Mouse (Mus musculus) kidney, postnatal 4 days (tissue): ENCODE results near the gene Leng1.
"Not testable (repeated sequence)": the region's sequence is repeated elsewhere in the genome, so short reads cannot be mapped to it uniquely, and the experiment has no call there.

Experiments used
- DNase-seq, 2 experiments: peaks; one replicate each; pipeline ENCODE4 v3.0.0; 2021; ENCODE audit warnings: mixed read lengths in 2 of 2

Gene Leng1

GRCm38 (mm10) chr7:3665215-3666114, at the start of gene Leng1:
Gene Leng1, minus strand, starts transcription at chr7:3665840.
- peak; percentile 95 to 97 for DNase-seq

DNA sequence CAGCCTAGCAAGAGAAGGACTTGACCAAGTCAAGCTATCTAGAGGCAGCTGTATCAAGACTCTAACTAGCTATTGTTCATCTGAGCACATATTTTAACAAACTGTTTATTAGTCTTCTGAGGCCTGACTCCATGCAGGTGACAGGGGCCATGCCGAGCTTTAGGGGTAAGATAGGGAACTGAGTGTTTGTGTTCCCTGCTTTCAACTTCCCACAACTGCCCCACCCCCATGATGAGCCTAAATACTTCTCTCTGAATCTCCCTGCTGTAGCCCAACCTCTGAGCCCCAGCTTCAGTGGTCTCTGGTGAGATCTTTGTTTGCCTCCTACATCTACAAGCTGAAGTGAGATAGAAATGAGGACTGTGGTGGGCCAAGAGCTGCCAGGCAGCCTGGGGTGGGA, 49.6 kb upstream of the Leng1 start:
- peak in 1 of 2 experiments; percentile 5 for DNase-seq

GRCm38 (mm10) chr7:3712264-3712942, 46.8 kb upstream of the Leng1 start:
- DNase-seq: peak in 1 of 2 experiments; percentile 7

- DNase-seq: no peak
Observed at GRCm38 (mm10) chr7:3709000-3709399, 43.4 kb upstream of the Leng1 start.

DNA sequence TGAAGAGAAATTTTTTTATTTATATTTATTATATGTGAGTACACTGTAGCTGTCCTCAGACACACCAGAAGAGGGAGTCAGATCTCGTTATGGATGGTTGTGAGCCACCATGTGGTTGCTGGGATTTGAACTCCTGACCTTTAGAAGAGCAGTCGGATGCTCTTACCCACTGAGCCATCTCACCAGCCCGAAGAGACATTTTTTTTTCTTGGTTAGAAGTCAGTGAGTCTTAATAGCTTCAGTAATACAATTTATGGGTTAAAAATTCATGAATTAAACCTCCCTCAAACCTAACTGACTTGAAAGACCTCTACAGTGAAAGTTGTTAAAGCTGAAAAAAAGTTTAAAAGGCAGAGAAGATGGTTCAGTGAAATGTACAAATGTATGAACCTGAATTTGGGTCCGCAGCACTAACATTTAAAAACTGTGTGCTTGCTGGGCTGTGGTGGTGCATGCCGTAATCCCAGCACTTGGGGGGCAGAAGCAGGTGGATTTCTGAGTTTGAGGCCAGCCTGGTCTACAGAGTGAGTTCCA, 42.9 kb upstream of the Leng1 start:
- DNase-seq: not testable (repeated sequence)

GRCm38 (mm10) chr7:3707568-3708413, 42.2 kb upstream of the Leng1 start:
- no peak for DNase-seq

DNA sequence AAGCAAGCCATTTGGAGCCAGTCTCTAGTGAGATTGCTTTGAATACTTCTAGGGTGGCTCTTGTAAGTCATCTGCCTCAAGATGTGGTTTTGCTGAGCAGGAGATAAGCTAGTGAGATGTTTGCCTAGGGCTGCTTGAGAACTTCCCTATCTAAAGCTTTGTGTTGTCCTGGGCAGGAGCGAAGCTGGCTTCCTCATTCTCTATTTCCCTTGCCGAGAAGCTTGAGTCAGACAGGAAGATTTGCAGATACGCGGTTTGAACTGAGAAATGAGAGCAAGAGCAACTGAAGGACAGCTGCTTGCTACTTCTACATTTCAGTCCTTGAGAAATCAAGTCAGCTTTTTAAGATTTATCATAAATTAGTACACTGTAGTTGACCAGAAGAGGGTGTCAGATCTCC, 41.4 kb upstream of the Leng1 start:
- DNase-seq: no peak

- DNase-seq: no peak
Observed at GRCm38 (mm10) chr7:3706343-3706934, 40.8 kb upstream of the Leng1 start.

GRCm38 (mm10) chr7:3705911-3706310, 40.3 kb upstream of the Leng1 start:
- no peak for DNase-seq

DNA sequence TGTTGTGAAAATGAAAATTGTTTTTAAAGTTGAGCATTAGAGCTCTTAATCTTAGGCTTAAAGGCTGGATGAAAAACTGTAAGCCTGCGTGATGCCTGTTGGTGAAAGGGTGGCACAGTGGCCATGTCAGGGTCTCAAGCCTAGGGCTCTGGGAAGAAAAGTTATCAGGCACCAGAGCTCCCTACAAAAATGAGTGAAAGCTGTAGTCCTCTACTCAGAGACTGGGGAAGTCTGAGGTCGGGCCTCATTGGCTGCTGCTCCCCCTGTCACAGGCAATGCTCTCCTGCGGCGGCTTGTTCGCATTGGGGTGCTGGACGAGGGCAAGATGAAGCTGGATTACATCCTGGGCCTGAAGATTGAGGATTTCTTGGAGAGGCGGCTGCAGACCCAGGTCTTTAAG, 39.8 kb upstream of the Leng1 start:
- not testable (repeated sequence) for DNase-seq

- no peak for DNase-seq
Observed at GRCm38 (mm10) chr7:3704475-3704874, 38.8 kb upstream of the Leng1 start.

DNA sequence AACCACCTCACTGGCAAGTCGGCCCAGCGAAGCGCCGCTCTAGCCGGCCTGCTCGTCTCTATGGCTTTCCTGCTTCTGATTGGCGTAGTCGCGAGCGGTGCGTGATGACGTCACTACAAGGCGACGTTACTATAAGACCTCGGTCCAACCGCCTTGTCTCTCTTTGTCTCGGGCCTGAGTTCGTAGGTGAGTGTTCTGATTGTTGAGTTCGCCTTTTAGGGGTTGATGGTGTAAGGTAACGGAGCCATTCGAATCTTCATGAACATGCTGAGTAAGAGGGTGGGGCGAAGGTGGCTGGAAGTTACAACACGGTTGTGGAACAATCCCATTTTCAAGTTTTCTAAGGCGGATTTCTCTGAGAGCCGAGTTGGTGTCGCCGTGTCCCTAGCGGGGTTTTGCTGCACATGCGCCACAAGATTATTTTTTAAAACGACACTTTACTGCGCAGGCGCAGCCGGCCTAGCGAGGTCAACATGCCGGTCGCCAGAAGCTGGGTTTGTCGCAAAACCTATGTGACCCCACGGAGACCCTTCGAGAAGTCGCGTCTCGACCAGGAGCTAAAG, 38.3 kb upstream of the Leng1 start, which contains the start of gene Rps9:
TSS of gene Rps9 (plus strand) at position 115 of the 563 bp plus-strand sequence.
- peak; percentile 98 for DNase-seq

DNA sequence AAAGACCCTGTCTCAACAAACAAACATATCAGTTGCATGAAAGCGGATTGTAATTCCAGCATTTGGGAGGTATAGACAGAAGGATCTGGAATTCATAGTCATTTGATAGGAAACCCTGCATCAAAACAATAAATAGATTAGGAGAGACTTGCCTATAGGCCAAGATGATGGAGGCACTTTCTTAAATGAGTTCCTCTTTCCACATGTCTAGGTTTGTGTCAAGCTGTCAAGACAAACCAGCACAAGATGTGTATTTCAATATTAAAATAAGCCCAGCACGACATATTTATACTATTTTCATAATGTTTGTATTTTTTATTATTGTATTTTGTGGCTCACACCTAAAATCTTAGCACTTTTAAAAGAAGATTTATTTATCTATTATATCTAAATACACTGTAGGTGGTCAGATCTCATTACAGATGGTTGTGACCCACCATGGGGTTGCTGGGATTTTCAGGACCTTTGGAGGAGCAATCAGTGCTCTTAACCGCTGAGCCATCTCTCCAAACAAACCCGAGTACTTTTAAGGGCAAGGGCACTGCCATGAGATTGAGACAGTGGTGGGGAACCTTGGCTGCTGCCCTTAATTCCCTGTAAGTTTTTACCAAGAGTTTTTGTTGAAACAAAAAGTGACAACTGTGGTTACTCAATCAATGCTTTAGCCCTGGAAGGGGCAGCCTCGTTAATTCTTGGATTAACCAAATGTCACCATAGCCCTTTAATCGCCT, 37.7 kb upstream of the Leng1 start:
- no peak for DNase-seq

DNA sequence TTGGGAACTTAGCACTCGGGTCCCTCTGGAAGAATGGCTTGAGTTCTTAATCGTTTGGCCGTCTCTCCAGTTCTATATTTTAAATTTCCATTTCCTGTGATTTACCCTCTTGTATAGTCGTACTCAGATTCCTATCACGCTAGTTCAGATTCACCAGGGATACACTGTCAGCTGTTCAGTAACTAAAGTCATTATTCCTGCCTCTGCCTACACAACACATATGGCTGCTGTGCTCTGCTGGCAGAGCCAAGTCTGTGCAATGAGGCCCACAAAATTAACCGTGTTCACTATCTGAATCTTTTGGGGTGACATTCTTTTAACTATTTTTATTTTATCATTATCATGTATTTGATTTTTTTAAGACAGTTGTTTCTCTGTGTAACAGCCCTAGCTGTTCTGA, 32.8 kb upstream of the Leng1 start:
- DNase-seq: no peak

DNA sequence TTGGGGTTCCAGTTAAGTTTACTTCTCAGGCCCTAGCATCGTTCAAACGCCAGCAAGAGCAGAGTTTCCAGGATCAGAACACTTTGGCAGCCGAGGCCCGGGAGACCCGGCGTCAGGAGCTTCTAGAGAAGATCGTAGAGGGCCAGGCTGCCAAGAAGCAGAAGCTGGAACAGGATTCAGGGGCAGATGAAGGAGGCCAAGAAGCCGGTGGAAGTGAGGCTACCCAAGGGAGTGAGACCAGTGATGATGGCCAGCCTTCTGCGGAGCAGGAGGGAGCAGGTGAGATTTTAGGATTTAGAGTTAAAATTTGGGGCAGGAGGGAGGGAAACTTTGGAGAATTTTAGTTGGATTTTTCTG, 29.3 kb upstream of the Leng1 start:
- peak in 1 of 2 experiments; percentile 17 for DNase-seq

GRCm38 (mm10) chr7:3694076-3694948, 28.7 kb upstream of the Leng1 start:
- DNase-seq: peak; percentile 79 to 88

GRCm38 (mm10) chr7:3693809-3694075, 28.1 kb upstream of the Leng1 start:
- no peak for DNase-seq

DNA sequence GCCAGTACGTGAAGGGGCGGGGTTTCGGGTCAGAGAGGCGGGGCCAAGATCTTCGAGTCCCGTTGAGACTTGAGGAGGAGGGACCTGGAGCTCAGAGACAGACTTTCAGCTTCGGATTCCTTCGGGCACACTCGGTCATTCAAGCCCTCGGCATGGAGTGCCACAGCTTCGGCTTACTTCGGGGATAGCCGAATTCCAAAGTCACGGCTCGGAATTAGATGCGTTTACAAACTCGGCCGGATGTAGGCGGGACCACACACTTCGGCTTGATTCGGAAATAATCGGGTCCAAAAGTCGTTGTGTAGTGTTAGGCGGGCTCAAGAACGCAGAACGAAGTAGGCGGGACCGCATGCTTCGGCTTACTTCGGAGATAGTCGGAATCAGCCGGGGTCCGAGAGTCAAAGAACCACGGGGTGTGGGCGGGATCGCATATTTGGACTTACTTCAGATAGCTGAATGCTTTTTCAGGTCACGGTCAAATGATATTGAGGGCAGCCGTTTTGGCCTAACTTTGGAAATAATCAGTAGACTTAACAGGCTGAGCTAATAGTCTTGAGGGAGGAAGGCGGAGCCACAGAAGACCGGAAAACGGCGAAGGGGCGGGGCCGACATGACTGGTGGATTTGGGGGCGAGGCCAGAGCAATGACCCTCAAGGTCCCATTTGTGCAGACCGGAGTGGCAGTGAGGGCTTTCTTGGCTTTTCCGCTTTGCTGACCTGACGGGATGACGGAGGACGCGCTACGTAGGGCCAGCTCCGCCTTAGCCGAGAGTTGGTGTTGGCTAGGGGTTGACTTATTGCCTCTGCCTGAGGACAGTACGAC, 27.6 kb upstream of the Leng1 start, which contains the start of gene Mboat7:
TSS of gene Mboat7 (minus strand) at position 537 of the 822 bp plus-strand sequence.
- peak; percentile 98 to 99 for DNase-seq

- no peak for DNase-seq
Observed at GRCm38 (mm10) chr7:3692382-3692986, 26.8 kb upstream of the Leng1 start, which contains the start of gene Tsen34. Gene Tsen34, plus strand, starts transcription at chr7:3692863.
